In the genomic region with DNA sequence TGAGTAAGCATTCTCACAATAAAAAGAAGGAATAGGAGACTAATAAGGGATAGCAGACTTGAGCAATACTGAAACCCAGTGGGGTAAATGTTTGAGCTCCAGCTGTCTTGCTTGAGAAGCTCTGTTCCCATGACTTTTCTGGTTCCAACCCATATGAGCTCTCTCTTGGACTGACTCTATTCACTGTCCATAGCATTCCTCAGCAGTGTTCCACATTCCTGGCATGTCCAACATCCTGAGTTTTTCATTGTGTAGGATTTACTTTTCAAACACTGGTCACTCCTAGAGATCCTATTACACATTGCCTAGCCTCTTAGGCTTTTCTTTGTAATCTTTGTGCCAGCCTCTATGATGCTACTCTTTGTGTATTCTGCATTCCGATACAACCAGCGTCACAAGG, we compare ENCODE assay signal across 22 mouse cellular contexts. TPM values are rescaled to one million over a fixed set of nuclear protein-coding genes. Genes with fewer than 3 reads are reported as not detected.
"Had no signal": no experiment of that assay in that cellular context is flagged by ENCODE, and none has a peak within 500 bp of the region (broad histone marks: within the 10 kb centered on the region; RNA-seq: fewer than 3 reads in every experiment).

No protein-coding gene starts in this region.

- H3K9ac ChIP-seq: liver, postnatal 0 days; lung, embryonic 15.5 days; midbrain, embryonic 13.5 days; midbrain, embryonic 15.5 days; neural tube, embryonic 12.5 days had no signal

- H3K9me3 ChIP-seq: lung, embryonic 15.5 days; megakaryocyte, embryonic 14.5 days; midbrain, embryonic 13.5 days; midbrain, embryonic 15.5 days; neural tube, embryonic 12.5 days had no signal

- H3K4me2 ChIP-seq: lung, embryonic 15.5 days; midbrain, embryonic 11.5 days; midbrain, embryonic 13.5 days; midbrain, embryonic 15.5 days; neural tube, embryonic 12.5 days had no signal

- H3K4me3 ChIP-seq: lung, embryonic 15.5 days; megakaryocyte, embryonic 14.5 days; midbrain, embryonic 13.5 days; midbrain, embryonic 15.5 days; neural tube, embryonic 12.5 days had no signal

- H3K36me3 ChIP-seq: lung, embryonic 15.5 days; midbrain, embryonic 13.5 days; midbrain, embryonic 15.5 days; neural tube, embryonic 12.5 days had no signal

- DNase-seq: liver, postnatal 0 days; lung, adult 2 months; lung, postnatal 14 days; lung, postnatal 36 days; right cerebral cortex, postnatal 25 days; right cerebral cortex, postnatal 4 days; spleen, adult 18-20 months; thymus, adult 18-20 months; thymus, postnatal 14 days; thymus, postnatal 36 days had no signal

- H3K27me3 ChIP-seq: lung, embryonic 15.5 days; midbrain, embryonic 13.5 days; midbrain, embryonic 15.5 days; neural tube, embryonic 12.5 days had no signal

- H3K27ac ChIP-seq: lung, embryonic 15.5 days; macrophage; midbrain, embryonic 13.5 days; midbrain, embryonic 15.5 days; neural tube, embryonic 12.5 days had no signal

- ATAC-seq: liver, postnatal 0 days; lung, postnatal 0 days; midbrain, embryonic 13.5 days; midbrain, embryonic 15.5 days had no signal

- H3K4me1 ChIP-seq: lung, embryonic 15.5 days; megakaryocyte, embryonic 14.5 days; midbrain, embryonic 13.5 days; midbrain, embryonic 15.5 days; neural tube, embryonic 12.5 days had no signal

RNA-seq across cellular contexts. Expression of gene Rtl3, which starts 36.1 kb away (rescaled TPM):
- total RNA-seq: megakaryocyte progenitor cell, adult 5-6 weeks; monocyte, adult 5-6 weeks; neutrophil, adult 5-6 weeks had no signal
- polyA plus RNA-seq: macrophage; small intestine, adult 2 months had no signal
